Mouse (Mus musculus) stomach, postnatal 0 days (tissue): ENCODE data around the gene 4921539E11Rik. TPM values are rescaled to one million over a fixed set of nuclear protein-coding genes. Genes with fewer than 3 reads are reported as not detected.

ENCODE experiments used
- ATAC-seq: fragments of 200-750 bp; cut with Nextera tagmentation; 2 replicates; pipeline ENCODE4 v1.8.0; 2017; ENCODE audit not compliant: low FRiP score, low TSS enrichment
- DNase-seq: peaks from one replicate; pipeline ENCODE4 v3.0.0-alpha.2; 2016; ENCODE audit warnings: low spot score
- H3K27ac ChIP-seq: fragments of 300-500 bp; sonication (generic); replicated peaks from 2 replicates; pipeline ENCODE4 v1.5.1; 2014; ENCODE audit warnings: mild to moderate bottlenecking, control low read depth
- H3K27me3 ChIP-seq: fragments of 300-500 bp; sonication (generic); 2 replicates; pipeline ENCODE4 v1.6.1; 2014; ENCODE audit warnings: low read length; ENCODE audit not compliant: control insufficient read depth, insufficient read depth
- H3K36me3 ChIP-seq: fragments of 300-500 bp; sonication (generic); 2 replicates; pipeline ENCODE4 v1.6.1; 2014; ENCODE audit warnings: low read length, mixed read lengths; ENCODE audit not compliant: control insufficient read depth, insufficient read depth
- H3K4me1 ChIP-seq: fragments of 300-500 bp; sonication (generic); replicated peaks from 2 replicates; pipeline ENCODE4 v1.6.1; 2014; ENCODE audit warnings: antibody characterized with exemption; ENCODE audit not compliant: control insufficient read depth, insufficient read depth
- H3K4me2 ChIP-seq: fragments of 300-500 bp; sonication (generic); replicated peaks from 2 replicates; pipeline ENCODE4 v1.6.1; 2014; ENCODE audit warnings: low read depth, mild to moderate bottlenecking, control low read depth, moderate library complexity
- H3K4me3 ChIP-seq: fragments of 300-500 bp; sonication (generic); 2 replicates; pipeline ENCODE4 v1.5.1; 2014; ENCODE audit warnings: low read depth, low read length, control low read depth
- H3K9ac ChIP-seq: fragments of 300-500 bp; sonication (generic); 2 replicates; pipeline ENCODE4 v1.6.1; 2014; ENCODE audit warnings: mild to moderate bottlenecking, low read length, control low read depth, mixed read lengths
- H3K9me3 ChIP-seq: fragments of 300-500 bp; sonication (generic); 2 replicates; pipeline ENCODE4 v1.6.1; 2016; ENCODE audit warnings: low read length; ENCODE audit not compliant: control insufficient read depth
- CTCF ChIP-seq: IDR thresholded peaks from 2 replicates; pipeline ENCODE4 v1.5.1; 2016; ENCODE audit warnings: antibody characterized with exemption, low read depth, mild to moderate bottlenecking, moderate library complexity
- EP300 ChIP-seq: optimal IDR thresholded peaks from 2 replicates; pipeline ENCODE3; 2016; ENCODE audit warnings: antibody characterized with exemption
- WGBS: fragments of 180-500 bp; shearing (Covaris S2); extraction: QIAGEN DNeasy Blood & Tissue Kit; methylation state at CpG from one replicate; pipeline ENCODE4 v1.1.7; 2014; 5-methylcytosine and 5-hydroxymethylcytosine counted together
- polyA plus RNA-seq: library from polyadenylated mRNA; unstranded; fragments of >200 nt; fragmentation: Nextera tagmentation; extraction: Ambion mirVana; gene quantifications from 2 replicates; pipeline ENCODE4 v1.2.1, GENCODE M21; 2015

The 4921539E11Rik gene
- polyA plus RNA-seq, 1 experiment from 2014 or later = not detected

DNA sequence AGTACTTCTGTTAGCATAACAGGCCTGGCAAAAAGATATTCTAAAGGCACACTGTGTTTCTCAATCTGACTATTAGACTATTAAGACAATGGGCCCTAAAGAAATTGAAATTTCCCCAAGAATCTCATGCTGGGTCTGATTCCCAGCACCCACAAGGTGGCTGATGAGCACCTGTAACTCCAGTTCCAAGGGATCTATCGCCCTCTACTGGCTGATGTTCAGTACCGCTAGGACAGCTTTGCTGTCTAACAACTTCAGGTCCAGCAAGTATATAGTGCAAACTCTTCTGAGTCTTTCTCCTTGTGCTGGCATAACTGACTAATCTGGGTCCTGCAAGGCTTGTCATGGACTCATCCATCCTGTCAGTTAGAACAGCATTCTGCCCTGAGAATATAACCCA is 98.2 kb downstream of the 4921539E11Rik start:
- no peak overlapping the region for H3K27ac ChIP-seq
- H3K9ac ChIP-seq = no peak overlapping the region
- no peak overlapping the region for H3K4me2 ChIP-seq
- H3K27me3 ChIP-seq = no peaks in the 10 kb centered on the region
- DNase-seq (no peak), ATAC-seq (no peak)
- 91% methylated on average over 2 of the region's 2 CpGs for WGBS
- H3K4me3 ChIP-seq = no peak overlapping the region
- 0 out of 2 replicates have a peak, but pooled peaks cover 7% of the 10 kb centered on the region for H3K36me3 ChIP-seq
- TF ChIP-seq CTCF (peak; percentile 47; the same call in 1 of the 2 replicates), EP300 (no peak)
- H3K4me1 ChIP-seq = no peaks in the 10 kb centered on the region
- H3K9me3 ChIP-seq = 0 out of 2 replicates have a peak, but pooled peaks cover 3% of the 10 kb centered on the region

DNA sequence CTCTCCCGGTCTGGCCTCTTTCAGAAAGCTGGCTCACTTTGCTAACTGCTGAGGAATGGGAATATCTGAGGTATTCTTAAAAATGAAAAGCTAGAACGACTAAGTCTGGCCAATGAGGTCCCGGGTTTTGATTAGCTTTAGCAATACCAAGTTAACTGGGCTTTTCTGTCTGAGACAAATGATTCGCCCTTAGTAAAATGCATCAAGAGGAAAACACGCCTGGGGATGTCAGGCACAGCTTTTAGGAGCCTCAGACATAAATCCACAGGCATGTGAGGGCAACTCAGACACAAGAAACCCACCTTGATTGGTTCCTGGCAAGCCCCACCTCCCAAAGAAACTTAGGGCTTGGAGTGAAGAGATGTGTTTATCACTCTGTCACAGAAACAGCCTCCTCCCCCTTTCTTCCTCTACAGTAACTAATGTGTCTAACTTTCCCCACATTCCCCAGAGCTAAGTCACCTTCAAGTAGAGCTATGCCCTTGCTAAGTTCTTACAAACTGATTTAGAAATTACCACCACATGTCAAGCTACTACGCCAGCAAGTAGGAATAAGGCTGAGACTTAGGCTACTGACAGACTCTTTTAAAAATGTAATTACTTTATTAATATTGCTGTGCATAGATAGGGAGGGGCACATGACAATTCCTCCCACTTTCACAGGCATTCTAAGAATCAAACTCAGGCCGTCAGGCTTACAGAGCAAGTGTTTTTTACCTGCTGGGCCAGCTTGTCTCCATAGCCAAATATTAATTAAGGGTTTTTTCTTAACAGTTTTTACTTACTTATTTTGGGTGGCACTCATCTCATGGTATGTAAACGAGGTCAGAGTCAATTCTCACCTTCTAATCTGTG is 101.7 kb downstream of the 4921539E11Rik start:
- H3K27me3 ChIP-seq = no peaks in the 10 kb centered on the region
- TF ChIP-seq CTCF = no peak
- no peak for TF ChIP-seq EP300
- H3K27ac ChIP-seq = no peak overlapping the region
- no peak overlapping the region for H3K4me3 ChIP-seq
- no peaks in the 10 kb centered on the region for H3K4me1 ChIP-seq
- WGBS = 58% methylated on average over 8 of the region's 8 CpGs
- 0 out of 2 replicates have a peak, but pooled peaks cover 3% of the 10 kb centered on the region for H3K9me3 ChIP-seq
- ATAC-seq (peak; percentile 53; the same call in 1 of the 2 replicates), DNase-seq (no peak)
- no peak overlapping the region for H3K4me2 ChIP-seq
- H3K36me3 ChIP-seq = 0 out of 2 replicates have a peak, but pooled peaks cover 11% of the 10 kb centered on the region
- H3K9ac ChIP-seq = no peak overlapping the region

Other genes with a start within 250 kb of the 4921539E11Rik start
- 24.8 and 31.1 TPM in 2 replicates for gene Mier1, start 176.5 kb downstream of the 4921539E11Rik start, polyA plus RNA-seq
- gene Wdr78, start 176.3 kb downstream of the 4921539E11Rik start, polyA plus RNA-seq = 0.25 and 0.28 TPM in 2 replicates
- gene Slc35d1, start 75.7 kb downstream of the 4921539E11Rik start, polyA plus RNA-seq = 5.8 and 7.6 TPM in 2 replicates
- gene Oma1, start 22.9 kb upstream of the 4921539E11Rik start, polyA plus RNA-seq = 15.4 and 15.5 TPM in 2 replicates